Mouse (Mus musculus): ENCODE measurements around the gene Dnaja2.

DNA sequence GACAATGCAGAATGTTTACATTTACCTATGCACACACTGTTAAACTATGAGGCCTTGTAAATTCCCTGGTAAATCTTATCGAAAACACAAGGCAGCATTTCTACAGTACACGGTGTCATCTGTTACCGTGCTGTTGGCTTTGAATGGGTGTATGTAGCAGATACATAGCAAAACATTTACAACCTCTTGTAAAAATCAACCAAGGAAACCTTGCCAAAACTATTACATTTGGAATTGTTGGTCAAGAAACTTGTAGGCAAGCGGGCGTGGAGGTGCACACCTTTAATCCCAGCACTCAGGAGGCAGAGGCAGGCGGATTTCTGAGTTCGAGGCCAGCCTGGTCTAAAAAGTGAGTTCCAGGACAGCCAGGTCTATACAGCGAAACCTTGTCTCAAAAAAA is 8.2 kb upstream of the Dnaja2 start:
- TF ChIP-seq CTCF (IDR thresholded peaks at IDR 0.05; ENCODE audit: low read depth, low read length) (no peak), POLR2A (IDR thresholded peaks at IDR 0.05; ENCODE audit: borderline replicate concordance, low read depth, low read length) (no peak)
